Mouse (Mus musculus): ENCODE measurements at regions not wholly inside any gene's neighbourhood (a gene's known extent, or its start where the extent isn't known, plus 50 kb on each side); places are given as distances from the start of the nearest gene placed in this dataset.

DNA sequence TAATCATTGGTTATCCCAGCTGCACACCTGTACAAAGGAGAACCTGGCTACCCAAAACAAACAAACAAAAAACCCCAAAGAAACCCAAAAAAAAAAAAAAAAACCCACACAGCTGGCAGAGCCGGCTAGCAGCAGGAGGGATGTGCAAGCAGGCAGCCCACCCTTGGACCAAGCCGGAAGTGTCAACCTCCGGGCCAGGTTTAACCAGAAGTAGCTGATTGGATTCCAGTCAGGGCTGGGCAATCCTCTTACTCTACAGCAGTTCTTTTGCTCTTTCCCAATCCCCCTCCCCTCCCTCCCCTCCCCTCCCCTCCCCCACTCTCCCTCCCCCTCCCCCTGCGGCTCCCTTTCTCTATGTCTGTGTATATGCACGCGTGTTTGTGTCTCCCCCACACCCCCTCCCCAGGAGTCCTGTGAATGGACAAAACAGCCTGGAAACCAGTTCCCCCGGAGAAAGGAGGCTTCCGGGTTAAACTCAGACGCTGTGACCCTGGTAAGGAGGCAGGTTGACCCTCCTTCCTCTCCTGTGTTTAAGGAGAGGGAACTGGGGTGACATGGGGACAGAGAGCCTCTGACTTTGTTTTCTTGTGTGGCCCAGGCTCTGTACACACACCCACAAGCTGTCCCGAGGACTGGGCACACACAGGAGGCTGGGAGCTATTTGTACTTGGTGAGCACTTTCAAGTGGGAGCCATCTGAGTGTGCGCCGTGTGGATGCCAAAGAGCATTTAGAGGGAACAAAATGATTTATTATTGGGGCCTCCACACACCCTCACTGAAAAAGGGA, 93.9 kb upstream of the Jarid2 start:
- TF ChIP-seq POLR2A (IDR thresholded peaks at IDR 0.05; ENCODE audit: borderline replicate concordance, insufficient read depth, low read length) (no peak), CTCF (IDR thresholded peaks at IDR 0.05; ENCODE audit: borderline replicate concordance, insufficient read depth, low read depth, low read length) (no peak)

All from cerebellum, adult 2 months (tissue).